Mouse (Mus musculus) heart, adult 11 months (tissue): ENCODE measurements around the gene Myo9b.
A peak's percentile ranks its signal among the peaks of the same experiment; 100 is the strongest.
"Not testable (repeated sequence)": the region's sequence is repeated elsewhere in the genome, so short reads cannot be mapped to it uniquely, and the experiment has no call there.

Experiments
- DNase-seq: peaks from one replicate; pipeline ENCODE4 v3.0.0; 2022

Gene Myo9b

DNA sequence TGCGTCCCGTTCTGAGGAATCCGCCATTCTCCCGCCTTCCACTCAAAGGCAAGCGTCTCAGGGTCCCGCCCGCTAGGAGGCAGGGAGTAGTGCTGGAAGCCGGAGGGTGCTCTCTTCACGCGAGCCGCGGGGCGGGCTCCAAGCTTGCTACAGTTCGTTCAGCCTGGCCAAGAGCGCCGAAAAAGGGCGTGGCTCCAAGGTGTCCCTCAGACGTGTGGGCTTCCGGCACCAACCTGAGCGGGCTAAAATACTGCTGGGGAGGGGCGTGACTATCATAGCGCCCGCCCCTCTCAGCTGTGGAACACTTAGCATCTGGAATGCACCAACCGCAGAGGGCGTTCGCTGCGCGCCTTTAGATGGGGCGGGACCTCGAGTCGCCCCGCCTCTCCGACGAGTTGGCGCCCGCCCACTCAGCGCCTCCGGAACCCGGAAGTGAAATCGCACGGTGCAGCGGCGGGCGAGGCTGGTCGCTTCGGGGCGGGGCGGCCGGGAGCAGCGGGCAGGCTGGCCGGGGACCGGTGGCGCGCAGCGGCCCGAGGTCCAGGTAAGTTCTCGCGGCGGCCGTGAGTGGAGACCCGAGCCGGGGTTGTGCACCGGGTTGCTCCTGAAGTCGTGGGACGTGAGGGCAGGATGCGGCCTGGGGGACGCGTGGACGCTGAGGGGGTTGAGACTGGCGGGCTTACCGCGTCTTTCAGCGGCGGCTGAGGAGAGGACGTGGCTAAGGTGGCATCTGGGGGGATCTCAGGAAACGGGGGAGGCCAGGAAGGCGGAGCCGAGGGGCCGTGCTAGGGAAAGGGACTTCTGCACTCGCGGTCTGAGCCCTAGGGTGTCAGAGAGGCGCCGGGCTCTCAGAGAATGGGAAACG is at the start of gene Myo9b, which contains the start of gene Haus8:
TSS of gene Myo9b (plus strand) at position 429 of the 865 bp plus-strand sequence.
TSS of gene Haus8 (minus strand) at position 649 of the 865 bp plus-strand sequence.
- DNase-seq: peak; percentile 100

GRCm38 (mm10) chr8:71224560-71224959 is 48.0 kb upstream of the Myo9b start:
- no peak for DNase-seq

- no peak for DNase-seq
These were observed 29.8 kb upstream of the Myo9b start for GRCm38 (mm10) chr8:71242757-71243156.

DNA sequence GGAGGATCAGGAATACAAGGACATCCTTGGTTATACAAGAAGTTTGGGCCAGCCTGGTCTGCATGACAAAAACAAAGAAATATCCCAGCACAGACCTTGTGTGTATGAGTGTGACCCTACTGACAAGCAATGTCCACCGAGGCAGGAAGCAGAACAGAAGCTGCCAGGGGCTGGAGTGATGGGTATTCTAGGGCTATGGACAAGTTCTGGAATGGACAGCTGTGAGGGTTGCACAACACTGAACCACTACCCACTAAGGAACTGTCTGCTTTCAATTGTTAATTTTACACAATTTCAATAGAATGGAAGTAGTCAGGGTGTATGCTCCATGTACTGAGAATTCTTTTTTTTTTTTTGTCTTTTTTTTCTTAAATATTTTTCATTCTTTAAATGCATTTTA is 24.3 kb upstream of the Myo9b start:
- no peak for DNase-seq

DNA sequence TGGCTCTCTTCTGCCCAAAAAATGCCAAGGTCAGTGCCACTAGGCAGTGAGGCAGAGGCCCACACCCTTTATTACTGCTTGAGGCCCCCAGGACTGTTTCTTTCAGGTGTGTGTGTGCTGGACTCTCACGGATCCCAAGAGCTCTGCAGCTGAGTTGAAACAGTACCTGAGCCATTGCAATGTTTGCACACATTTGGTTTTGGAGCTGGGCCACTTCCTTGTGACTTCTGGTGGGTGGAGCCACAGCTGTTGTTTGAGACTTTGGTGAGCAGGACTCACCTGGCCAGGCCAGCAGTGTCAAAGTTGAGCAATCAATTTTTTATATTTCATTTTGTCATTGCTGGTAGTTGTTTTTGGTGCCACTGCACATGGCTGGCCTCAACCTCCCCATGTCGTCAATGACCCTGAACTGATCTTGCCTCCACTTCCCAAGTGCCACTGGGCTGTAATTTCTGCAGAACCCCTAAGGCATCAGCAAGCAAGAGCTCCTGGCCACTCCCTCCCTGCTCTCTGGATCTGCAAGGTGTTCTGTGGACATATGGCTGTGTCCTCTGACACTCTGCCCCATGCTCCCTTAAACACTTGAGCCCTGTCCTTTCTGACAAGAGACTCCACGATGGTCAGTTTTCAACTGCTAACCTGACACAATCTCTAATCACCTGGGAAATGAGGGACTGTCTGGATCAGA is 15.8 kb upstream of the Myo9b start:
- DNase-seq: peak; percentile 68

- DNase-seq: peak; percentile 89
These were observed 11.3 kb upstream of the Myo9b start for GRCm38 (mm10) chr8:71261234-71261633.

GRCm38 (mm10) chr8:71267690-71268089 is 4.8 kb upstream of the Myo9b start:
- DNase-seq: peak; percentile 75

GRCm38 (mm10) chr8:71268286-71268685 is 4.2 kb upstream of the Myo9b start:
- peak; percentile 64 for DNase-seq

- DNase-seq: no peak
These were observed 884 bp upstream of the Myo9b start for GRCm38 (mm10) chr8:71271630-71272029.

- DNase-seq: peak; percentile 98
These were observed 617 bp downstream of the Myo9b start for GRCm38 (mm10) chr8:71273151-71273510.

DNA sequence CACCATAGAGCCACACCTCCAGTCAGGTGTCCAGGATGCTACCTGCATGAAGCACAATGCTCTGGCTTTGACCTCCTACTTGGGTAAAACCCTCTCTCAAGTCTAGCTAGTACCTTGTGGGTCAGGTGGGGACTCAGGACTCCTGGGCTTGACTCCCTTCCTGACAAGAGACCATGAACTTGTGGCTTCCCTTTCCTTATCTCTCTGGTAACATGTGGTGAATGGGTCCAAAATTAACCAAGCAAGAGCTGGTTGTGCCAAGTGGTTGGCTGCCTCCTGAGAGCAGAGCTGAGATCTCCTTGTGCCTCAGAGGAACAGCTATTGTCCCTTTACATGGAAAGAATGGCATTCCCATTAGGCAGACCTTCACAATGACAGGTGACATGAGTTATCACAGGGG is 2.0 kb downstream of the Myo9b start:
- DNase-seq: no peak

- DNase-seq: no peak
These were observed 3.7 kb downstream of the Myo9b start for GRCm38 (mm10) chr8:71276166-71276565.

DNA sequence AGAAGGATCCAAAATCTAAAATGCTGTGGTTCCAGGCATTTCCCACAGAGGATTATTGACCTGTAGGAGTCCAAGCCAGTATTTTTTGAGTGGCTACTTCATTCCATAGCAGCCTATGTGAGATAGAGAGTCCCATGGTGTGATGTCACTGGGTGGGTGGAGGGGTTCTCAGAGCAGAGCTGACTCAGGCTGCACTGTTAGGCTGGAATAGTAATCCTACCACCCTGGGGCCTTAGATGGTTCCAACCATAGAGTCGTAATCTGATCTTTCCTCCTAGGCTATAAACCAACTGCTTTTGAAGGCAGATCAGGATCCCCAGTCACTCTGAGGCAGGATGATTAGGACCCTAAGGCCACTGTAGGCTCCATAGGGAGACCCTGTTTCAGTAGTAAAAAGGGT is 6.9 kb downstream of the Myo9b start:
- DNase-seq: not testable (repeated sequence)

DNA sequence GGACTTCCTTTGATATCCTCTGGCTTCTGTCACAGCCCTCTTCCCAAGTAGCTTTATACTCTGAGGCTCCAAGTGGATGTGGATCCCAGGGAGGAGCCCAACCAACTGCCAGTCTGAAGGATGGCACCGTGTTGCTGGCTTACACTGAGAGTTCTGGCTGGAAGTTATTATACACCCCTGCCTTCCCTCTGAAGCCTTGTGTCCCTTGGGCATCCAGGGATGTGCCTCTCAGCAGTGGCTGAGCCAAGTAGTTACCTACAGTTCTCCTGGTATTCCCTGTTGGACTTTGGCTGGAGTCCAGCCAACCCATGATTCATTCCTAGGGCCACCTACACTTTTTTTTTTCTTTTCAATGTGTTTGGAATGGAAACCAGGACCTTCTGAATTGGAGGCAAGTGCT is 9.2 kb downstream of the Myo9b start:
- not testable (repeated sequence) for DNase-seq

DNA sequence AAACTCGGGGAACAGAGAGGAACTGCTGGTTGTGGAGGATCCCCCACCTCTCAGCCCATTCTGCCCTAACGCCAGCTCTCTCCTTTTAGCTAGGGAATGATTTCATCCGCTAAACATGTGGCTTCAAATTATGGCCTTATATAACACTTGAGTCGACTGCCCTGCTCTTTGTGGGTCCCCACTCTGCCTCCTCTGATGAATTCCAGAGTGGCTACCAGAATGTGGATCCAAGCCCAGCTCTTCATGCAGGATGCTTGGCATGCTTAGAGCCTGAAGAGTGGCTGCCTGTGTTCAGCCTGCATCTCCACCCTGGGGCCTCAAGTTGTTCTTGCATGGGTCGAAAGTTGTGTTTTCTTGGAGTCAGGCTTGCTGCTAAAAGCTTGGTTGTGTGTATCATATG is 10.1 kb downstream of the Myo9b start:
- DNase-seq: peak; percentile 97

- peak; percentile 94 for DNase-seq
These were observed 13.7 kb downstream of the Myo9b start for GRCm38 (mm10) chr8:71286223-71286622.

GRCm38 (mm10) chr8:71288441-71288949 is 16.0 kb downstream of the Myo9b start:
- DNase-seq: no peak

DNA sequence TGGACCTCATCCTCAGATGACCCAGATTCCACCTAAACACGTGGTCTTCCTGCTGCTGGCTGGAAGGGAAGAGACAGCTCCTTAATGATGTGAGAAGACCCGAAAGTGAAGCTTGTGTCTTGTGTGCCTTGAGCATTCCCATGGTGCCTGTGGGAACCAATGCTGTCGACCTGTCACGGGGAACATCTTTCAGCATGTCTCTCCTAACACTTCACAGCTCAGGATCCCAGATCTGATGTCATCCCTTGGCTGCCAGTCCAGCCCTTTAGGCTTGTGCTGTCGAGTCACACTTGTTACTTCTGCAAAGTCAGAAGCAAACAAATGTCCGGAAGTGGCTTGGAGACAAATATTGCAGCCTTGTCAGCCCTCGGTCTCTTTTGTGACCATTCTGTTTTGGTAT is 16.6 kb downstream of the Myo9b start:
- peak; percentile 95 for DNase-seq

DNA sequence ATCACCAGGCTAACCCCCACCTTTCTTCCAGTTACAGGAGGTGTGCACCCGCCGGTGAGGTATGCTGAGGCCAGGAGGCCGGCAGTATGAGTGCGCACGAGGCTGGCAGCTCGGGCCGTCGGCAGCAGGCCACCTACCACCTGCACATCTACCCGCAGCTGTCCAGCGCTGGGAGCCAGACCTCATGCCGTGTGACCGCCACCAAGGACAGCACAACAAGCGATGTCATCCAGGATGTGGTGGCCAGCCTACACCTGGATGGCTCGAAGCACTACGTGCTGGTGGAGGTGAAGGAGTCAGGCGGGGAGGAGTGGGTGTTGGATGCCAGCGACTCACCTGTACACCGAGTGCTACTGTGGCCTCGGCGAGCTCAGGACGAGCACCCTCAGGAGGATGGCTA is 17.7 kb downstream of the Myo9b start:
- peak; percentile 91 for DNase-seq

DNA sequence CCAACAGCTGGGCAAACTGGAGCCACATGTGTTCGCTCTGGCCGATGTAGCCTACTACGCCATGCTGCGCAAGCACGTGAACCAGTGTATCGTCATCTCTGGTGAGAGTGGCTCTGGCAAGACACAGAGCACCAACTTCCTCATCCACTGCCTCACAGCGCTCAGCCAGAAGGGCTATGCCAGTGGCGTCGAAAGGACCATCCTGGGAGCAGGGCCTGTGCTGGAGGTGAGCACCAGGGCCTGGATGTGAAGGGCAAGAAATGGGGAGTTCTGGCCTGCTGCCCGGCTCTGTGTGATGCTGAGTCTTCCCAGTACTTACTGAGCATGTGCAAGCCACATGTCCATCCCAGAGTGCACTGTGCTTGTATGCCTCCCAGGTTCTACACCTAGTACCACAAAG is 18.4 kb downstream of the Myo9b start:
- peak; percentile 92 for DNase-seq

- DNase-seq: peak; percentile 93
These were observed 18.8 kb downstream of the Myo9b start for GRCm38 (mm10) chr8:71291351-71291750.

DNA sequence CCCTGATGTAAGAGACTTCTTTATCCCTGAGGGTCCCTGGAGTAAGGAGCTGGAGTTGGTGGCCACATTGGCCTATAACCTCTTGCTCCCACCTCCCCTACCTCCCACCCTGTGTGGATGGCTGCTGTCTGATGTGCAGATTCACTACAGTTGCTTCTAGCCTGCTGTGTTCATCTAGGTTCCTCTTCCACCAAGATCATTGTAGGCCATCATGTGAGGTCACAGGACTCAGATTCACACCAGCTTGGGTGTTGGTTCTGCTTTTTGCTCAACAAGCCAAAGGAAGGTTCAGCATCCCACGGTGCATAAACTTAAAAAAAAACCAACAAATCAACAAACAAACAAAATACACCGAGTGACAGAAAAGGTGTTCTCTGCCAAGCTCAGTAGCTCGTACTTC is 21.4 kb downstream of the Myo9b start:
- not testable (repeated sequence) for DNase-seq

GRCm38 (mm10) chr8:71296188-71296621 is 23.7 kb downstream of the Myo9b start:
- peak; percentile 95 for DNase-seq

DNA sequence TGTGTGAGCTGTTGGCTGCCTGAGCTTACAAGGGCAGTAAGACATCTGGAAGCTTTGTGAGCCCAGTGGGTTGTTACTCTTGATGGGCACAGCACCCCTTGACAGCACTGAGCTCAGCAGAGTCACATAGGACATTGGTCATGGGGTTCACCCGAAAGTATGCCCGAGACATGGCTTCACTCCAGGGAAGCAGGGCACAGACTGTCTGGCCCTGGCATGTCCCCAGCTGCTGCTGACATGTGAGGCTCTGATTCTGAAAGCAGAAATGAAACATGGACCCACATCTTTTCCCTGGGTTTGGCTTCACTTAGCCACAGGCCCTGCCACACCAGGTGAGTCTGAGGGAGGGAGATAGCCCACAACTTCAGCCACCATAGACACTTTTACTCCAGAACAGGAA is 24.3 kb downstream of the Myo9b start:
- DNase-seq: peak; percentile 96
